Mouse (Mus musculus): ENCODE data around the gene Sh3bp5l.

GRCm38 (mm10) chr11:58377686-58378085 is 47.2 kb downstream of the Sh3bp5l start:
- TF ChIP-seq CTCF (IDR thresholded peaks at IDR 0.05; ENCODE audit: low read depth, low read length) (no peak), POLR2A (IDR thresholded peaks at IDR 0.05; ENCODE audit: borderline replicate concordance, low read depth, low read length) (no peak)

All from bone marrow macrophage, adult 2 months (primary cell).